ENCODE assay signal across 1 mouse cellular context in genomic region chr8:105854303-105854702, GRCm38 (mm10).
TF ChIP-seq lines count a peak whose summit lies in the region.

No protein-coding gene starts in this region.

TF ChIP-seq in MEL, 35 proteins besides CTCF, POLR2A, EP300 and RAD21:
- TF ChIP-seq POLR2AphosphoS2 (IDR thresholded peaks at IDR 0.05; ENCODE audit: low read length) (no peak), POLR2AphosphoS5 (IDR thresholded peaks at IDR 0.05; ENCODE audit: borderline replicate concordance, low read depth, low read length) (no peak), MXI1 (IDR thresholded peaks at IDR 0.05; ENCODE audit: low read depth, low read length) (no peak), NRF1 (IDR thresholded peaks at IDR 0.05; ENCODE audit: insufficient read depth, low read depth, low read length, poor library complexity, severe bottlenecking) (no peak), GABPA (IDR thresholded peaks at IDR 0.05; ENCODE audit: low read depth, low read length) (no peak), HCFC1 (IDR thresholded peaks at IDR 0.05; ENCODE audit: low read depth, low read length) (no peak), ZNF384 (IDR thresholded peaks at IDR 0.05; ENCODE audit: low read depth, low read length) (no peak), GATA1 (IDR thresholded peaks at IDR 0.05; ENCODE audit: low read depth, low read length) (no peak), ZMIZ1 (IDR thresholded peaks at IDR 0.05; ENCODE audit: low read depth, low read length) (no peak), UBTF (IDR thresholded peaks at IDR 0.05; ENCODE audit: borderline replicate concordance, insufficient read depth, low read depth, low read length) (no peak)
TF ChIP-seq in MEL: peak in this region for 0.
